In the genomic region with DNA sequence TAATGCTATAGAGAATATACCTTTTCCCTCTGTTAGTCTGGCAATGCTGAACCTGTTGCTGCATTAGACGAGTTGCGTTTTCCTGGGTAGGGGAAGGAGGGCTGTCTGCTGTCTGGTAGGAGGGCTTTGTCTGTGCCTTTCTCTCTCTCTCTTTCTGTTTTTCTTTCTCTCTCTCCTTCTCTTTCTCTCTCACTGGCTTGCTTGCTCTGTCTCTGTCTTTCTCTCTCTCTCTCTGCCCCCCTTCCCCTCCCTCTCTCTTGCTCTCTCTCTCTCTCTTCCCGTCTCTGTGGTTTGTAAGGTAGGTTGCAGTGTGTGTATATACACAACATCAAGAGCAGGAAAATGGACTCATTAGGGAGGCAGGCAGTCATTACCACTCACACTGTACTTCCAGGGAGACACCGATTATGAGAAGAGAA, we compare ENCODE assay signal across 7 mouse cellular contexts. TPM values are rescaled to one million over a fixed set of nuclear protein-coding genes. Genes with fewer than 3 reads are reported as not detected.
DNase-seq lines count a peak whose midpoint lies in the region; ATAC-seq and TF ChIP-seq lines count a peak whose summit lies in the region.

No protein-coding gene starts in this region.

- H3K27ac ChIP-seq in forebrain, embryonic 15.5 days (replicated peaks) = peak overlapping the region; percentile 71
- no peak overlapping the region for H3K27ac ChIP-seq in liver, embryonic 14.5 days

- WGBS in forebrain, embryonic 15.5 days = 7% methylated on average over 4 of the region's 4 CpGs
- WGBS in liver, embryonic 14.5 days (ENCODE audit: insufficient replicate concordance) = 29% methylated on average over 4 of the region's 4 CpGs

- H3K4me1 ChIP-seq in forebrain, embryonic 15.5 days = peaks cover 27% of the 10 kb centered on the region
- no peaks in the 10 kb centered on the region for H3K4me1 ChIP-seq in liver, embryonic 14.5 days (replicated peaks; ENCODE audit: control insufficient read depth in 2 of 2, insufficient read depth in 2 of 2, low read length in 1 of 2)

- DNase-seq in CD8-positive naive resting alpha-beta T cell, adult 2 months (ENCODE audit: low read depth in 2 of 2, low spot score in 2 of 2) = peak; percentile 35 to 46
- peak; percentile 36 for DNase-seq in adrenal gland, adult 8-10 months
- peak; percentile 25 for DNase-seq in induced T-regulatory cell, adult 2 months (ENCODE audit: low read depth)
- DNase-seq in liver, embryonic 14.5 days (ENCODE audit: low read depth in 3 of 3, low spot score in 3 of 3) = no peak
- DNase-seq in natural killer cell, adult 2 months (ENCODE audit: low spot score in 2 of 2) = peak; percentile 42 to 58
- DNase-seq in right cerebral cortex, postnatal 4 days = no peak

- peak overlapping the region; percentile 33 for H3K4me3 ChIP-seq in forebrain, embryonic 15.5 days
- peak overlapping the region; percentile 21 to 22; a peak in 3 of 4 replicates for H3K4me3 ChIP-seq in liver, embryonic 14.5 days (ENCODE audit: insufficient read depth in 1 of 2, low read depth in 2 of 2, low read length in 2 of 2)

- peak overlapping the region; percentile 30 for H3K9ac ChIP-seq in forebrain, embryonic 15.5 days (replicated peaks)
- no peak overlapping the region; the same call in 1 of the 2 replicates for H3K9ac ChIP-seq in liver, embryonic 14.5 days (replicated peaks)

- TF ChIP-seq CTCF in liver, embryonic 14.5 days (IDR thresholded peaks at IDR 0.05; ENCODE audit: low read depth) = no peak

- H3K36me3 ChIP-seq in forebrain, embryonic 15.5 days = no peaks in the 10 kb centered on the region
- no peaks in the 10 kb centered on the region for H3K36me3 ChIP-seq in liver, embryonic 14.5 days (replicated peaks; ENCODE audit: control insufficient read depth, insufficient read depth, low read depth)

- H3K9me3 ChIP-seq in forebrain, embryonic 15.5 days = no peaks in the 10 kb centered on the region
- no peaks in the 10 kb centered on the region for H3K9me3 ChIP-seq in liver, embryonic 14.5 days (ENCODE audit: control insufficient read depth, low read length)

- H3K27me3 ChIP-seq in forebrain, embryonic 15.5 days = no peaks in the 10 kb centered on the region
- H3K27me3 ChIP-seq in liver, embryonic 14.5 days (ENCODE audit: control insufficient read depth, insufficient read depth, low read length) = no peaks in the 10 kb centered on the region

- peak; percentile 83 for ATAC-seq in forebrain, embryonic 15.5 days (replicated peaks)
- no peak for ATAC-seq in liver, embryonic 14.5 days (ENCODE audit: insufficient read depth)

- TF ChIP-seq EP300 in liver, embryonic 14.5 days (IDR thresholded peaks at IDR 0.05; ENCODE audit: low read depth) = no peak

- peak overlapping the region; percentile 46 for H3K4me2 ChIP-seq in forebrain, embryonic 15.5 days (replicated peaks)
- peak overlapping the region; percentile 44 for H3K4me2 ChIP-seq in liver, embryonic 14.5 days (ENCODE audit: low read depth)

RNA-seq across cellular contexts. Expression of gene Zbtb20, which starts 31.6 kb away (rescaled TPM):
- 100 to 1,000 TPM; 154 to 246 (median 184) TPM for total RNA-seq in adrenal gland, adult 8-10 months (2022)
- polyA plus RNA-seq in forebrain, embryonic 15.5 days (2015; fragmentation: Nextera tagmentation; extraction: Ambion mirVana) = 143 and 149 TPM in 2 replicates
- polyA plus RNA-seq in liver, embryonic 14.5 days (2012; rRNA removed) = 0.23 and 0.40 TPM in 2 replicates
- polyA plus RNA-seq in liver, embryonic 14.5 days (2014; fragmentation: Nextera tagmentation; extraction: Ambion mirVana) = 2.2 and 2.8 TPM in 2 replicates

Comparison
In these comparisons a context has a peak if more than half of its experiments do, and no peak if none do; other contexts are left out.
1. DNase-seq: peak in CD8-positive naive resting alpha-beta T cell, adult 2 months (2 of 2), adrenal gland, adult 8-10 months (single experiment), induced T-regulatory cell, adult 2 months (single experiment) and natural killer cell, adult 2 months (2 of 2); none in liver, embryonic 14.5 days (0 of 3) and right cerebral cortex, postnatal 4 days (single experiment).
2. RNA of gene Zbtb20, which starts 31.6 kb away (polyA plus RNA-seq): 143 to 149 TPM in forebrain, embryonic 15.5 days; 0.23 to 2.8 TPM in liver, embryonic 14.5 days; every median in the first group is over 10 times any median in the second.